Mouse (Mus musculus): ENCODE results near the gene Tcap.
A peak's percentile ranks its signal among the peaks of the same experiment; 100 is the strongest.

Gene Tcap

GRCm38 (mm10) chr11:98383261-98384030 lies at the start of gene Tcap:
Gene Tcap (plus strand): TSS chr11:98383811.
- no peak for DNase-seq

DNA sequence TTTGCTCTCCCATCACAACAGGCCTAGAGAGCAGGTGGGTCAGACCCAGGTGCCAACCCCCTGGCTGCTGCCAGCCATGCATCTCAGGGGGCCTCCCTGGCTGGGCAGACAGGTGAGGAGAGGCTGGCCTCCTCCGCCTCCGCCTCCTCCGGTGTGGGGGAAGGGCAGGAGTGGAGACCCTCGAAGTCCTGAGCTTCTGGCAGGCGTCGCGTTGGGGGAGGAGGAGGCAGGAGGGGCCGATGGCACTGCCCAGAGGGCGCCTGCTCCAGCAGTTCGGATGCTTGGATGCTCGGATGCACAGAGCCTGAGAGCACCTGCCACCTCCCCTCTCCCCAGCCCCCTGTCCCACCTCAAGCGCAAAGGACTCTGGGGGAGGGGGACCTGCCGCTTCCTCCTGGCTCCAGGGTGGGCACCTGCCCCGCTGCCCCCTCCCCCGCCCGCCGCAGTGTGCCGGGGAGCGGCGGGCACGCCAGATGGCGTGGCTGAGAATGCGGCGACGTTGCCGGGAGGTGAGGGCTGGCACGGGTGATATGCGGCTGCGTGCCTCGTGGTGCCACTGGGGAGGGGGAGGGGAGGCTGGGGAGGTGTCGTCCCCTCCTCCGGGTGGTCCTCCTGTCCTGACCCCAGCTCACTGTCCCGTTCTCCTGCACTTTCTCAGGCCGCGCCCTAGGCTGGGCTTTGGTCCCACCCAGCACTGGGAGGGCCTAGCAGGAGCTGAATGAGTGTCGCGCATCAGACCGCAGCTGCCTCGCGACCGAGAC lies 49.5 kb upstream of the Tcap start:
- peak in 1 of 2 experiments; percentile 39 for DNase-seq

DNA sequence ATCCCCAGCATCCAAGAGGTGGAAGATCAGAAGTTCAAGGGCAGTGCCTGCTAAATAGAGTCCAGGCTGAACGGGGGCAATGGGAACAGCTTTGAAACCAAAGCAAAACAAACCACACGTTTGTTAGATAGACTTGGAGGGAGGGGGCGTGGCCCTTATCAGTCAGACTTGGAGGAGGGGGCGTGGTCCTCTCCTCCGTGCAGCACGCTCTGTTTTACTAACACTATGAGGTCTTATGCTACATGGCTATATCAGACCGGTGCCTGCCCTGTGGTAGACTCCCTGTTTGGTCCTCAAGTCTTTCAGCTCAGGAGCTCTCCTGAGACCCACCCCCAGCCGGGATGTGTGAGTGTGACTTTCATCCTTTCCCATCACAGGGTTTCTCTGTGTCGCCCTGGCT lies 48.4 kb upstream of the Tcap start:
- no peak for DNase-seq

DNA sequence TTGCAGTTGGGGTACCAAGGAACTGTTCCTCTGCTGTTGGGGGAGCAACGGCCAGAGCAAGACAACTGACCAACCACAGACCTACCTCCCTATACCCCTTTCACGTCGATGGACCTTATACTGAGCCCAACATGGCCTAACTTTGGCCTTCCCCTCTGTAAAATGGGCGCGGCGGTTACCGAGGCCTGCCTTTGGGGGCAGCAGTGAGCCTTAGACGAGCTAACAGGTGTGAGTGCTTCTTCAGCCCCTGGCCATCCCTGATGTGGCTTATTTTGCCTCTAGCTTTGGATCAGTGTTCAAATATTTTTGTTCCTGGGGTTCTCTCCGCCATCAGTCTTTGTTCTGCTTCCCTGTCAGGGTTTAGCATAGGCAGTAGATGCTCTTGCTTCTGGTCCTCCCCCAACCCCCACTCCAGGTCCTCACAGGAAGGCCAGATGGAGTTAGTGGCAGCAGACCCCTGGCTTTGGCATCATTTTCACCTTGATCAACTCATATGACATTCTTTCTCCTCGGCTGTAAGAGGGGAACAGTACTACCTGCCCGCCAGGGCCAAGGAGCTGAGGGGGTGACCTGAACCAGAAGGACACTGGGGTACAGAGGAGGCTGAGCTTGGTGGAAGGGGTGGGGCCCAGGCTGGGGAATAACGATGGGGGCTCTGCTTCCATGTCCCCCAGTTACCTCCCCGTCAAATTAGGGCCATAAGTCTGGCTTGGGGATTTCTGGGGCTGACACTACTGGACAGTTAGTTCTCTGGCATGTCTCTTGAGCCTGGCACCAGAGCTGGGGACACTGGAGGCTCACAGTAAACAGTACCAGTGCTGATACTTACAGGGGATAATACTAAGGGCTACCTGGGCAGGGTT lies 47.1 kb upstream of the Tcap start:
- DNase-seq: no peak

GRCm38 (mm10) chr11:98338507-98338961 lies 45.1 kb upstream of the Tcap start:
- peak; percentile 68 to 78 for DNase-seq

DNA sequence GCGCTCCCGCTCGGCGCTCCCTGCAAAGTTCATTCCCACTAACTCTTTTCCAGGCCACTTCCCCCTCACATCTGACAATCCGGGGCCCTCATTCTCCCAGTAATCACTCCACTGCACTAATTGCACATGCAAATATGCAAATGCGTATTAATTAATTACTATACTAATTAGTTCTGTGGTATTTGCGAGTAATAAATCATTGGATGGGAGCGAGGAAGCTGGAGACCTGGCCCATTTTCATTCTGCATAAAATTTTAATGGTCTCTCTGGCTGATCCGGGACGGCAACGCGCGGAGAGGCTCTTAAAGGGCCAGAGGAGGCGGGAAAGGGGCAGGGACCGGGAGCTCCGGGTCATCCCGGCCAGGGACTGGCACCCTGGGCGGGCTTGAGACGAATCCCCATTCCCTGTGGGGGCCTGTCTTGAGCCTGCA lies 44.5 kb upstream of the Tcap start:
- DNase-seq: peak in 1 of 2 experiments; percentile 55

- DNase-seq: no peak
Measured at GRCm38 (mm10) chr11:98339679-98340287, 43.8 kb upstream of the Tcap start.

DNA sequence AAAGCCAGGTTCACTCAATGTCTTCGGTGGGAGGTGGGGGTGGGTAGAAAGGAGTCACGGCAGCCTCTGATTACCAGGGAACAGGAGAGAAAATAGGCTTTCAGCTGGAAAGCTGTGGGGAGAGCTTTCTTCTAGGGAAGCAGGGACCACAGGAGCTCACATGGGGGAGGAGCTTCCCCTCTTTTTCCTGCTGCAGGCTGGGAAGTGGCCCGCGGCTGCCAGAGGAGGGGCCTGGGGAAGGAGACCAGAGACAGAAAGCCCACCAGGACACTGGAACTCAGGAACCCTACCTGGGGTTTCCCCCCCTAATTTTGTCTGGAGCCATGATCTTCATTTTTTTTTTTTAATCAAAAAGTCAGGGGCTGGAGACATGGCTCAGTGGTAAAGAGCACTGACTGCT lies 43.0 kb upstream of the Tcap start:
- no peak for DNase-seq

GRCm38 (mm10) chr11:98341174-98341573 lies 42.4 kb upstream of the Tcap start:
- DNase-seq: no peak

DNA sequence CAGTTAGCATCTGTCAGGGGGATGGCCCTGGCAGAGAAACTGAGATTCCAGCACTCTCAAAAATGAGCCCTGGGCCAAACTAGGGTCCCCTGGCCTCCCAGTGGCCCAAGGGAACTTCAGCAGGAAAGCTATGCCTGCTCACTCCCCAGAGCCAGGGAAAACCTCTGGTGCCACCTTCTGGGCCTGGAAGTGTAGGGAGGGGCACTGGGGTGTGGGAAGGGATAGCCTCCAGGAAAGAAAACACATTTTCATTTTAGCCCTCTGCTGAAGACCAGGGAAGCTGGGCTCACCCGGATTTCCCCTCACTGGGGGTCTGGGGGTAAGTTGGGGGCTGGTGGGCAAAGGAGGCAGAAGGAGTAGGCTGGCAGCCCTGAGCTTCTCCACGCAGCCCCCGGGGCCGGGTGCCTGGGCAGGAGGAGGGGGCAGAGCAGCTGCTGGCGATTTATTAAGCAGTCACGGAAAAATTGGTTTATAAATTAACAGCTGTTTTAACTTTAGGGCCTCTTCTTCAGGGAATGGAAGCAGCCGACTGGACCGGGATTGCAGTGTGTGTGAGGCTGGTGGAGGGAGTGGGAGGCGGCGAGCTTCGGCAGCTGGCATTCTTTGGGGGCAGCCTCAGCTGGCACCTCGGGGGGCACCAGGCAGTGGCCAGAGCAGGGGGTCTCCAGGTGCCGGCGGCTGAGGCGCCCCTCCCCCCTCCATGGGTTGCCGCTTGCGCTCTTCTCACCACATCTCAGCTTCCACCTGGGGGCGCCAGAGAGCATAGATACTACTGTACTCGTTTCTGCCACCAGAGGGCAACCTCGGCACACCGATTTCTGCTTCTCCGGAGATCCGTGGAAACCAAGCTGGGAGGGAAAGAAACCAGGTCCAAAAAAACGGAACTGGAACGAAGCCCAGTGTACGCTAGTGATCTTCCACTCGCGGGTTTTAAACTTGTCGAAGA lies 41.3 kb upstream of the Tcap start:
- DNase-seq: peak; percentile 95 to 97

- peak; percentile 91 for DNase-seq
Measured at GRCm38 (mm10) chr11:98345253-98345652, 38.4 kb upstream of the Tcap start.

DNA sequence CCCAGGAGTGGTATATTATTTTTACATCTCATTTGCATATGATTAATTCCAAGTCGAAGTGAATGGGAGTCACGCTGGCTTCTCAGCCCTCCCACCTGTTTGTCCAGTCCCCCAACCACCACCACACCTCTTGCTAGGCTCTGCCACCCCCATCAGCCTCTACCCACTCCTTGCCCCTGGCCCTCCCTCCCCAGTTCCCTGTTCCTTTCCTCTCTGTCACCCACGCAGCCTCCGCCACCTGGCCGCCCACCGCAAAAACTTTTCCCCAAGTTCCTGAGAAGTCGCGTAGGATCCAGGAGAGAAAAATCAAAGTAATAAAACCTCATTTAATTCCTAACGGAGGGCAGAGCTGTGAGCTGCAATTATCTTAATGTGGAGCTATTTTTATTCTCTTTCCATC lies 37.4 kb upstream of the Tcap start:
- DNase-seq: no peak

- DNase-seq: no peak
Measured at GRCm38 (mm10) chr11:98347385-98348082, 36.1 kb upstream of the Tcap start.

DNA sequence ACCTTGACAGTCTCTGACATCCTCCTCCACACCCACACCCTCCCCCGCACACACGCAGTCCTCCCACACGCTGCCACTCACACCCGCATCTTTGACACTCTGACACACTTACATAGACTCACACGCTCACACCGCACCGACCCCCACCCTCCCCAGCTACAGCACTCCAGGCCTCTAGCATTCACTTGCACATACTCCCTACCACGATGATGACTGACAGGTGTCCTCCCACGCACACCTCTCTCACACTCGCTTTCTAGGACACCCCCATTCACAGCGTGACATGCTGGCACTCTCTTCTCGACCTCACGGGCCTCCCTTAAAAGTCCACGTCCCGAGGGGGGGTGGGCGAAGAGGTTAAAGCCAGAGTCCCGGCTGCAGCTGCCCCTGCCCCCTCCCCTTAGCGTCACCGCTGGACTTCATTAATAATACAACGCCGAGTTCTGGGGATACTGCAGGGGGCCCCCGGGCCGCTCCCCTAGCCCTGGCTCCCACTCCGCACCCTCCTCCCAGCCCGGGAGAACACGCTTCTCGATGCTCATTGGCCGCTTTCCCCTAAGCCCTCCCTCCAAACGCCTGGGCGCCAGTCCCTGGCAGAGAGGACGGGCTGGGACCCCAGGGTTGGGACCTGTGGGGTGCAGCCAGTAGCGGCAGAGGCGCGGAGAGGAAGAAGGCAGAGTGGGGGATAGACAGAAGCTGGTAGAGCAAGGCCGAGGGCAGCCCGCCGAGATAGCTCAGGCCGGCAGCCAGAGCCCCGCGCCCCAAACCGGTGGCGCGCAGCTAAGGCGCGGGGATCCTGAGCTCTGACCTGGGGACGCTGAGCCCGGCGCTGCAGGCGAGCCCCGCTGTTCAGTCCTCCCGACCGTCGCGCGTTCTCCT lies 35.3 kb upstream of the Tcap start, which contains the start of gene Ppp1r1b:
Ppp1r1b (plus strand) TSS at position 322 of the 879 bp plus-strand sequence.
- DNase-seq: peak; percentile 67 to 73

DNA sequence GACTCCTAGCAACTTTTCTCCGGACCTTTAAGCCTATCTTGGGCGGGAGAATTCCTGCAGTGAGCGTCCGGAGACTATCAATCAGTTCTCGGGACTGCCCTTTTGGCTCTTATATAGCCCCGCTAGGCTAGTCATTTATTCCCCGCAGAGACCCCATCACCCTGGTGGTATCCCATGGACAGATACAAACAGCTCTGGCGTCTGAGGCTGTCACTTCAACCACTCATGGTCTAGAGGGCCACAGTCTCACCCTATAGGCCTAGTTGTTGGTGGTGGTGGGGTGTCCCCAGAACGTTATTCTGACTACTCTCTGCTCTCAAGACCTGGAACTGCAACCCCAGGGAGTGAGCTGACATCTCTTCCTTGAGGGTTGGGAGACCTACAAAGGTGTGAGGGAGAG lies 34.3 kb upstream of the Tcap start:
- no peak for DNase-seq

DNA sequence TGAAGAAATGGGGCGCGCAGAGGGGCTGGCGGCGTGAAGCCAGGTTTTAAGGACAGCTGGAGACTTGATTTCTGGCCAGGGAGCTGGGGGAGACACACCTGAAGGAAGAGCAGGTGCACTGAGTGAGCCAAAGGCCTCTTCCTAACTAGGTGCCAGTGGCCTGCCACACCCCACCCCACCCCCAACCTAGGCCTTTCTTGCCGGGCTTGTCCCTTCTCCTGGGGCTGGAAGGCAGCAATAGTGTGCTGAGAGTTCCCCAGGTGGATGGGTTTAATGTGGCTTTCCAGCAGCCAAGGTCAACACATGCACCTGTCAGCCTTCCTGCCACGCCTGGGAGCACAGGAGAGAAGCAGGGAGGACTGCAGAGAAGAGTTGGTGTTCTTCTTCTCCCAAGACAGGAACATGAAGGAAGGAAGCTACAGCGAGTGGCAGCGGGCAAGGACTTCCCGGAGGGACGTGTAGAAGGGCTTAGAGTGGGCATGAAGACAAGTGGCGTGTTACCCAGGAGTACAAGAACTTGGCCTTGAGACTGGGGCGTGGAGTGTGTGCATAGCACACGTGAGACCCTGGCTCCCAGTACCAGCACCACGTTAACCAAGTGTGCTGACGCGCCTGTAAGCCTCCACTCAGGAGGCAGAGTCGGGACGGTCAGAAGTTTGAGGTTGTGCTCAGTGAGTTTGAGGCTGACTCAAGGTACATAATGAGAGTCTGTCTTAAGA lies 31.2 kb upstream of the Tcap start:
- DNase-seq: no peak

DNA sequence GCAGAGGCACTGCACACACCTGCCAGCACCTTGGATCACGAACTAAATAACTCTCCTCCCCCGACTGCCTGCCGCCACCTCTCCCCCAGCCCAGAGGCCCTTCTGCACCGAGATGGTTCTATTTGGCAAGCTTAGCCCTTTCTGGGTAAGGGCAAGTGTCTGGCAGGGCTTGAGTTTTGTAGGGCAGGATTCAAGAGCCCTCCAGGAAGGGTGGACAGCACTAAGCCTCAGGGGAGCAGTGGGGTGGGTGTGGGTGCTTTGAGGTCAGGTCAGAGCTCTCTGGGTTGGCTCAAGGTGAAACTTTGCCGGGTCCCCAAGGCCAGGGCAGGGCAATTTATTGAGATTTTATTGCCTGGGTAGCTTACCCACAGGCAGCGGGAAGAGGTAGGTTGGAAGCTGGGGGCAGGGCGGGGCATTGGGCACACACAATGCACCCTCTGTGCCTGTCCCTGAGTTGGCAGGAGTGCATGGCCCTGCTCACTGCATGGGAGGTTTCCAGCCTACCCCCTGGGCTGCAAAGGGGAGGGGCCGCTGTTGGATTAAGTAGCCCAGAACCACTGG lies 29.9 kb upstream of the Tcap start:
- peak in 1 of 2 experiments; percentile 38 for DNase-seq

DNA sequence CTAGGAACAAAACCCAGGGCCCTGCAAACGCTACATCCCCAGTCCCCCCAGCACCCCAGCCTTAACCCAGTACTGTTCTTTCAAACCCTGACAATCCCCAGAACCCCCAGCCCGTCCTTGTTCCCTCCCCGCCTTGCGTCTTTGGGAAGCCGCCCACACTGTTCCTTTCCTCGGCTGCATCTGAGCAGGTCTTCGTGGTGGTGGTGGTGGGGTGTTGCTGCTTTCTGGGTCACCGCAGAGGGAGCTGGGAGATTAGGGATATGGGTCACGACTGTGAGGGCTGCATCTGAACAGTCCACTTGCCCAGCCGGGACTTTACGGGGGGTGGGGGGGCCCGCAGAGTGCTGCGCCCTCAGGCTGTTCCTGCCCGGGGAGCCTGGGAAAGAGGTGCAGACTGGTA lies 29.2 kb upstream of the Tcap start:
- DNase-seq: no peak

Measured in kidney, postnatal 4 days (tissue).